Mouse (Mus musculus) gastrocnemius, postnatal 36 days (tissue): ENCODE data around the gene Hacd2. TPM values are rescaled to one million over a fixed set of nuclear protein-coding genes. Genes with fewer than 3 reads are reported as not detected.

Experiments
- DNase-seq, 2 experiments: peaks; one replicate each; pipeline ENCODE4 v3.0.0; 2022
- intact Hi-C: fragments of 180-260 bp; cut with DNase I; formaldehyde crosslinking; loops from one replicate; pipeline ENCODE4 v1.15.1; 2025
- total RNA-seq, 2 experiments: library from RNA; stranded (reverse); gene quantifications; 2 replicates each; pipeline ENCODE4 v1.2.3; 2021

The Hacd2 gene
- total RNA-seq, 2 experiments from 2014 or later = 2.7 to 3.2 TPM

- no peak for DNase-seq
These were observed 30.0 kb downstream of the Hacd2 start for GRCm38 (mm10) chr16:35052191-35052590.

DNA sequence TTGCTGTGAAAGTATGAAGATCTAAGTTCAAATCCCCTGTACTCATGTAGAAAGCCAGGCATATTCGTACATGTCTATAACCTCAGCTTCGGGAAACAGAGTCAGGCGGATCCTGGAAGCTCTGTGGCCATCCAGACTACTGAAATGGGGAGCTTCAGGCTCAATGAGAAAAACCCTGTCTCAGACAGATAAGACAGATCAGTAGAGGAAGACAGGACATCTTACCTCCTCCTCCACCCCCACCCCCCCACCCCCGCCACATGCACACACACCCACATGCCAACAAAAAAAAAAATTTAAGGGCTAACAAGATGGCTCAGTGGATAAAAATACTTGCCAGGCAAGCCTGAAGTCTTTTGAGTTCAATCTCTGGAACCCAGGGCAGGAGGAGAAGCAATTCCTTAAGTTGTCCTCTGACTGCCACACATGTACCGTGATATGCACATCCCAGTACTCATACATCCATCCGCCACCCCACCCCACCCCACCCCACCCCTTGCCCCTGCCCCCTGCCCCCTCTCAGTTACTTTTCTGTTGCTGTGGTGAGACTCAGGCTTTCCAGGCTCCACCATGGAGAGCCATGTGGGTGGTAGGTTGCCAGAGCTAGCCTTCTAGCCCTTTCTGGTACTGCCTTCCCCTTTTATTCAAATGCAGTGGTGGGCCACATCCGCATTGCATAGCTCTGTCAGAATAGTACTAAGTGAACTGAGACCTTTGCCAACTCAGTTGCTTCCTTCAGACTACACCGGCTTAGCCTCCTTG is 32.4 kb downstream of the Hacd2 start:
- intact Hi-C loops = no loop called here
- DNase-seq = no peak

More at GRCm38 (mm10) chr16:35052191-35052590, 30.0 kb downstream of the Hacd2 start:
- intact Hi-C loops = no loop called here

GRCm38 (mm10) chr16:35055194-35055506 is 32.9 kb downstream of the Hacd2 start:
- intact Hi-C loops = no loop called here
- DNase-seq = no peak

- intact Hi-C loops = no loop called here
- no peak for DNase-seq
These were observed 33.6 kb downstream of the Hacd2 start for GRCm38 (mm10) chr16:35055861-35056260.

DNA sequence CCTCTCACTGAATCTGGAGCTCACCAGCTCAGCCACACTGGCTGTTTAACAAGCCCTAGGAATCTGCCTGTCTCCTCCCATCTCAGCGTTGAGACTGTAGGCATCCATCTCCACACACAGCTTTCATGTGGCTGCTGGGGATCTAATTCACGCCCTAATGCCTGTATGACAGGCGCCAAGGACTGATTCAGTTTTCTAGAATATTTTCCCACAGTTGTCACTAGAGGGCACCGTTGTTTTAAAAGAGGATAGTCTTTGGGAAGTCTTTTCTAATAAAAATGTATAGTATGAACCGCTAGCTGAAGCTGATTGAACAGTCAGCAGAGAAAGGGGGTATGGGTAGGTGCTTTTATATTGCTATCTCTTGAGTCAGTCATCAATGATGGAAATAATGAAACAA is 34.1 kb downstream of the Hacd2 start:
- DNase-seq = no peak
- intact Hi-C loops = no loop called here

DNA sequence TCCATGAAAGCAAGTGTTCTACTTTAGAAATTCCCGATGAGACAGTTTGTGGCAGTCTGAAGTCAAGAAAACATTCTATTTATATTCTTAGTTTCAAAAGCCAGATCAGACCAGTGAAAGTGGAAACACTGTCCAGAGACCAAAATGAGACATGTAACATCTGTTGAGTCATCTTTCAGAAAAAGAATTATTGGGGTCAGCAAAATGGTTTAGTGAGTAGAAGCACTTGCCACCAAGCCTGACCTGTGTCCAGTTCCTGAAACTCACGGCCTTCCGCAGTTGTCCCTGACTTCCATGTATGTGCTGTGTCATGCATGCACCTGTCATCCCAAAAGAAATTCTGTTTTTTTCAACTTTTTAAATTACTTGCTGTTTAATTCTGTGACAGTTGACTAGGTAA is 34.6 kb downstream of the Hacd2 start:
- no peak for DNase-seq
- intact Hi-C loops = no loop called here

DNA sequence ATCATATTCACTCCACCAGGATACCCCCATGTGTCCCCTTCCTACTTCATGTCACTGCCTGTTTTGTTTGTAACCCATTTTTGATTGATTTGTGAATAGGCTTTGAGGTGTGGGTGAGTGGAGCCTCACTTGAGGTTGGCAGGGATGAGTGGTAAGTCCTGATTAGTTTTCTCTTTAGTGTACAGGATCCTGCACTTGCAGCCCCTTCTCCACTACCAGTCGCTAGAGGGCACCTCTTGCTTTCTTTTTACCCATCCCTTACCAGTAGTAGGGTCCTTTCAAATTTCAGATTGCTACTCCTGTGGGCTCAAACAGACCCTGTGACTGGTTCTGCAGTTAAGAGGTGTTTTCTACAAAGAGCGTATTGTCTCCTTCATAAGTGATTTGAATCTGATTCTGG is 38.8 kb downstream of the Hacd2 start:
- intact Hi-C loops = no loop called here
- DNase-seq = no peak

DNA sequence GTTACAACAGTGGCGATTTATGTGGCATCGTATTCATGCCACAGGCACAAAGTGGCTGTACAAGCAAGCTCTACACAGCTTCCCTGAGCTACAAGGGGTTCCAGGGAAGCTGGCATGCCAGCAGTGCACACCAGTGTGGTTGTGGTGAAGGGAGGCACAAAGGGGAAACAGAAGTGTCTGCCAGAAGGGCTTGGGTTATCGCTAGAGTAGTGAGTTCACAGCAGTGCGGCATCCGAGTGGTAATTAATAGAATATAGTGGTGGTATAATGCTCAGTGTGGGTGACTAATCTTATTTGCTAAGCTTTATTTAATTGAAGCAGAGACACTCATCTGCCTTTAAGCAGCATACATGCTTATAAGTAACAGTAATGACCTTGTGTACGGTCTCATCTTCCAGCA is 43.5 kb downstream of the Hacd2 start:
- intact Hi-C loops = loop anchor here (5.0 kb wide), 1 partner anchor 92 kb away; no protein-coding TSS in a partner anchor
- no peak for DNase-seq

GRCm38 (mm10) chr16:35067095-35067494 is 44.9 kb downstream of the Hacd2 start:
- intact Hi-C loops = loop anchor here (5.0 kb wide), 1 partner anchor 90 kb away; no protein-coding TSS in a partner anchor
- DNase-seq = no peak

DNA sequence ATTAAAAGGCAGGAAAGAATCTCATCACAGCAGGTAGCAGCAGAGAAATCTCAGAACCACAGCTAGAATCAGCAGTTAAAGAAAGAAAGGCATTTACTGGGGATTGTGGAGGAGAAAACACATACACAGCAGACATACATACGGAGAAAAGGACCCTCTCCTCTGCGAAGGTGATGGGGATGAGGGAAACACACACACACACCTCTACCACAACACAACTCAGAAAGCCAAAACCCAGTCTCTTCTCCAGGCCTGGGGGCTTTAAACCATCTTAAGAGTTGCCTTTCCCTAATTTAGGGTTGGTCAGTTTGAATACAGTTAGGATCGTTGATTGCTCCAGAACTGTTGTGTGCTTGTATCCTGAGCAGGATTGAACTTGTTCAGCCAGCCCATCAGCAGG is 45.4 kb downstream of the Hacd2 start:
- no peak for DNase-seq
- intact Hi-C loops = loop anchor here (5.0 kb wide), 1 partner anchor 90 kb away; no protein-coding TSS in a partner anchor

DNA sequence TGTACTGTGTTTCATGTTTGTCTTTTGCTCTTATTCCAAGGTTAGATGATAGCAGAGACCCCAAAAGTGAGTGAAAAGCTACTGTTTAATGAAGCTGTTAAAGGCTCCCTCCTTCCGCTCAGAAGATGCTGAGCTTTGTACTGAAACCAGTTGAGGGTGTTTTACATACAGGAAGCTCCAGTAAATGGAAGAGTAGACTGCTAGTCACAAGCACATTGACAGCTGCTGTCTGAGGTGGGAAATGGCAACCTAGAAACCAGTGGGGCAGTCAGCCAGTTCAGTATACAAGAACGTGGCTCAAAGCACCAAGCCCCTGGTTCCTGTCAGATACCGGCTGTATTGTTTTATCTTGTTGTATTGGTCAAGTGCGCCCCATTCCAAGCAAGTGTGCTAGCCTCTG is 46.7 kb downstream of the Hacd2 start:
- no peak for DNase-seq
- intact Hi-C loops = loop anchor here (5.0 kb wide), 1 partner anchor 88 kb away; no protein-coding TSS in a partner anchor

DNA sequence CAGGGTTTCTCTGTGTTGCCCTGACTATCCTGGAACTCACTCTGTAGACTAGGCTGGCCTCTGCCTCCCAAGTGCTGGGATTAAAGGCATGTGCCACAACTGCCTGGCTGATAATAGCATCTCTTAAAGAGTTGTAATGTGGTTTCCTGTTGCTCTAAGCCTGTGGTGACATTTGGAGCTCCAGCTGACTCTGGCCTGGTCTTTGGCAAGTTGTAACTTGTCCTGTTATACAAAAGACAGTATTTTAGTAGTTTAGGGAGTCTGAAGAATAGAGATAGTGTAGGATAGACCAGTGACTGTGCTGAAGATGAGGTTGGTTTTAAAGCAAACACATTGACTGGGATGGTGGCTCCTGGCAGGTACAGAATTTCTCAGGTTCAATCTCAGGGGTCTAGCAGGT is 52.2 kb downstream of the Hacd2 start:
- intact Hi-C loops = no loop called here
- no peak for DNase-seq

DNA sequence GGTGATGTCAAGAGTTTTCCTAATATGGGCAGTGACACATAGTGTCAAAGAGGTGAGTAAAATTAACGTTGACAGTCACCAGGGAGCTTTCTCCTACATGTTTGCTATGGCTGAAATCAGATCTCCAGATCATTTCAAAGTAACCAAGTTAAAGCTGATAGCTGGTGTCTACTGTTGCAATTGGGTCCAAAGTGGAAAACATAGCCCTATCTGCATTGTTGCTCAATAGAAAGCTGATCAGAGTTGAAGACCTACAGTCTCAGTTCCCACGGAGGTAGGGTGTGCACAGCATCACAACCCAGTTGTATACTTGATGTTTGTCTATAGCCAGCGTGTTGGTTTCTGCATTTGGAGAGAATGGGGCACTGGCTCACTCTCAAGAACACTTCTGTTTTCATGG is 53.4 kb downstream of the Hacd2 start:
- DNase-seq = no peak
- intact Hi-C loops = no loop called here

DNA sequence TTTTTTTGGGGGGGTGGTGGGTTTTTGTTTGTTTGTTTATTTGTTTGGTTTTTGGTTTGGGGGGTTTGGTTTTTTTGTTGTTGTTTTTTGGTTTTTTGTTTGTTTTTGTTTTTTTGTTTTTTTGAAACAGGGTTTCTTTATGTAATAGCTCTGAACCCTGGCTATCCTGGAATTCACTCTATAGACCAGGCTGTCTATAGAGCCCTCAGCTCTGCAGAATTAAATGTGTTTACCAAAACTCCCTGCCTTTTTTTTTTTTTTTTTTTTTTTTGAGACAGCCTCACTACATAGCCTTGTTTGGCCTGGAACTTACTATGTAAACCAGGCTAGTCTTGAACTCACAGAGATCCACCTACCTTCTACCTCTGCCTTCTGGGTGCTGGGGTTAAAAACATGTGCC is 71.3 kb downstream of the Hacd2 start:
- intact Hi-C loops = no loop called here
- DNase-seq = no peak

- intact Hi-C loops = no loop called here
- DNase-seq = no peak
These were observed 75.8 kb downstream of the Hacd2 start for GRCm38 (mm10) chr16:35097870-35098530.

DNA sequence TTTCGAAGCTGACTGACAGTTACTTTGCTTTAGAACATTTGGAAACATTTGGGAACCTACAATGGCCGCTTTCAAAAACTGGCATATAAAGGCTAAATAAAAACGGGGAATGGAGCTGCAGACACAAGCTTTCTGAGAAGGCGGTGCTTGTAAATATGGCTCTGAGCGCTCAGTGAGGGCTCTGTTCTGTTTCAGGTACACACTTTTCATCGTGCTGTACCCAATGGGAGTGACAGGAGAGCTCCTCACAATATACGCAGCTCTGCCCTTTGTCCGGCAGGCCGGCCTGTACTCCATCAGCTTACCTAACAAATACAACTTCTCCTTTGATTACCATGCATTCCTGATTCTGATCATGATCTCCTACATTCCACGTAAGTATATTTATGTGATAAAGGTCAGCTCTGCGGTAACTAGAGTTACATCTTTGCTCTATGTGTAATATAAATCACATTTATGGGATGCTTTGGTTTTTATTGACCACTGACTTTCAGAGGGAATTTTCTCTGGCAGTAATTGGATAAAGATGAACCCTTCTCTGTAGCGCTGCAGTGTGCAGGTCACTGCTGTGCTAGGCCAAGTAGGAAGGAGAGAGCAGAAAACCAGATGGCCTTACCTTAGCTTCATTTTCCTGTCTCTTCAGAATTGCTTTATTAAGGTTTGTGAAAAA is 79.7 kb downstream of the Hacd2 start:
- DNase-seq = no peak
- intact Hi-C loops = no loop called here

DNA sequence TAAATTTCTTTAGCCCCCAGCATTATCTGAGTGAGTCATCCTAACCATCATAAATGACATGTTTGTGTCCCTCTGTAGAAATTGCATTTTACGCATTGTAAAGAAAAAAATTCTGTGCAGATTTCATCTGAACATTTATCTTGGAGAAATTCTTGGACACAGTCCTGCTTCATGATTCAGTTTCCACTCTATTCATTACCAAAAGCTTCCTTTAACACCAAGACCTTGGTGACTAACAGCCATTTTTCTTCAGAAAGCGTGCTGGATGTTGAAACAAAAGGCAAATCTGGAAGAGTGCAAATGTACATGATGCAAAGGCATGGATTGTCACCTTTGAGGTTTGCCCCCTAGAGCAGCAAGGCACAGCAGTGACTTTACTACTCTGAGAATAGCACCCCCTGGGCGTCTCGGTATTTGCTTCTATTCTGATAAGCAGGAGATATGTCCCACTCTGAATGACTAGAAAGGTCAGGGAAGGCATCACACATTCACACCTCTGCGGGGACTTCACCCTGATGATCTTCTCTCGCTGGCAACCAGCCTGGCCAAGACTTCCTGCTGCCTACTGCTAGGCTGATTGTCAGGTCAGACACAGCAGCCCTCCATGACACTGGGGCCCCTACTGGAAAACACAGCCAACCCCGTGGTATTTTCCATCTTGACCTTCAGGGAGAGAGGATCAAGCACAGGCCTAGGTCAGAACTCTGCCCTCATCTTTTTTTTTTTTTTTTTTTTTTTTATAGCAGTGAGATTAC is 80.8 kb downstream of the Hacd2 start:
- no peak for DNase-seq
- intact Hi-C loops = no loop called here

DNA sequence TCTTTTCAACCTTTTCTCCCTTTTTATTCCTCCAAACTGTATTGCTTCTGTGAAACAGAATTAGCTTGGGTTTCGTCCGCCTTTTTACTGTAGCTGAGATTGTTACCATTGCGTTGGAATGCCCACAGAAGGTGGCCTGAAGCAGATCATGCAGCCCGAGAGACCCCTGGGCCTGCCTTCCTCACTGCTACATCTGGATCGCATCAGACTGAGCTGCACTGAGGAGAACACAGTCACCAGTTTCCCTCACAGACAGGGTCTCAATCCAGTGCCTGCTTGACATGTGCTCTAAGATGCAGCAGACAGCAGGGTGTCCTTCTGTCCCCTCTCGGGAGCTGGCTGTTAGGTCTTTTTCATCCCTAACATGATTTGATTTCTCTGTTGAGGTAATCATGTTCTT is 85.8 kb downstream of the Hacd2 start:
- no peak for DNase-seq
- intact Hi-C loops = no loop called here

DNA sequence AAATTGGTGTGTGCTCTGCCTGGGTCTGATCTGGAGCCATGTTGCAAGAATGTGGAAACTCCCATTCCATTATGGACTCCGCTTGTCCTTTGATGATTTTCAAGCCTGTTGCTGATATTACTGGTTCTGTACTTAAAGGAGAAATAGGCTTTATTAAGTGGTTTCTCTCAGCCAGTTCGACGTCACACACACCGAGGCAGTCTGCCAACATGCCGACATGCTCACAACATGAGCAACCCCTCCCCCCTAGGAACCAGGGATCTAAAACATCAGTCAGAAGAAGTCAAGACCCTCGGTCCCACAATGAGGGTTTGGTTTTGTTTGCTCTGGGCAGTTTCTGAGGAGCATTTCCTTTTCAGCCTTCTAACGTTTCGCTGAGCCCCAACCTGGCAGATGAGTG is 86.9 kb downstream of the Hacd2 start:
- intact Hi-C loops = loop anchor here (1.0 kb wide), 1 partner anchor 161 kb away; no protein-coding TSS in a partner anchor
- no peak for DNase-seq

GRCm38 (mm10) chr16:35109656-35110291 is 87.5 kb downstream of the Hacd2 start:
- intact Hi-C loops = loop anchor here (1.0 to 2.0 kb wide), 2 partner anchors 47 to 161 kb away; no protein-coding TSS in a partner anchor
- no peak for DNase-seq
